Mouse (Mus musculus): ENCODE measurements around the gene Gprin2.
A peak's percentile ranks its signal among the peaks of the same experiment; 100 is the strongest.

The Gprin2 gene

DNA sequence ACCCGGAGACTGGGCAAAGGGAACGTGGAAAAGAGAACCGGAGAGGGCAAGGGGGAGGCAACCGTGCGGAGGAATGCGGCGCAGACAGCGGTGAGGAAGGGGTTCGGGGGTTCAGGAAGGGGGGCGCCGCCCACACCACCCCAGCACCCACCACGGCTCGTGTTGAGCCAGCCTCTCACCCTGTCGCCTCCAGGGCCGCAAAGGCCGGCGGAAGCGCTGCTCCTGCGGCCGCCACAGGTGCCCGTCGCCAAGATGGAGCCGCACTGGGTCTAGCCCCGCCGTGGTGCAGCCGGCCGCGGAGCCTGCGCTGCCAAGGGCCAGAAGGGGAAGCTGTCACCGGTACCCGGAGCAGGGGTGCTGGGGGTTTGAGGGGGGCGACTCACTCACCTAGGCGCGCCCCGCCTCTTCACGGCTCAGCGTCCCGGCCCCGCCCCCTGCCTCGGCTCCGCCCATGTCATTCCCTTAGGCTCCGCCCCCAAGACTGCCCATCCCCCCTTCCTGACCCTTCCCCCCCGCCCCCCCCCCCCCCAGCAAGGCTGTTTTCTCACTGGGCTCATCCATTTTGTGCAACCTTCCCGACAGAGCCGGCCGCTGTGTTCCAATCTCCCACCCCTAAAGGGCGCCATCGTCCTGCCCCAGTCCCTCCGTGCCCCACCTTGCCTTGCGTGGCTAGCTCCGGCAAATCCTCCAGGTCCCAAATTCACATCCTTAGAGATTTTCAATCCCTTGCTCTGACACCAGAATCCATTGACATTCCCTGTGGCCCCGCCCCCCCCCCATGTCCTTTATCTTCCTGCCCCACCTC lies at the start of gene Gprin2:
TSS of gene Gprin2 (minus strand) at position 423 of the 805 bp plus-strand sequence.
- DNase-seq (ENCODE audit: low spot score), result no peak

GRCm38 (mm10) chr14:34240676-34241075 lies 39.2 kb upstream of the Gprin2 start:
- no peak for DNase-seq (ENCODE audit: low spot score)

- DNase-seq (ENCODE audit: low spot score), result no peak
Measured at GRCm38 (mm10) chr14:34240263-34240662, 38.8 kb upstream of the Gprin2 start.

DNA sequence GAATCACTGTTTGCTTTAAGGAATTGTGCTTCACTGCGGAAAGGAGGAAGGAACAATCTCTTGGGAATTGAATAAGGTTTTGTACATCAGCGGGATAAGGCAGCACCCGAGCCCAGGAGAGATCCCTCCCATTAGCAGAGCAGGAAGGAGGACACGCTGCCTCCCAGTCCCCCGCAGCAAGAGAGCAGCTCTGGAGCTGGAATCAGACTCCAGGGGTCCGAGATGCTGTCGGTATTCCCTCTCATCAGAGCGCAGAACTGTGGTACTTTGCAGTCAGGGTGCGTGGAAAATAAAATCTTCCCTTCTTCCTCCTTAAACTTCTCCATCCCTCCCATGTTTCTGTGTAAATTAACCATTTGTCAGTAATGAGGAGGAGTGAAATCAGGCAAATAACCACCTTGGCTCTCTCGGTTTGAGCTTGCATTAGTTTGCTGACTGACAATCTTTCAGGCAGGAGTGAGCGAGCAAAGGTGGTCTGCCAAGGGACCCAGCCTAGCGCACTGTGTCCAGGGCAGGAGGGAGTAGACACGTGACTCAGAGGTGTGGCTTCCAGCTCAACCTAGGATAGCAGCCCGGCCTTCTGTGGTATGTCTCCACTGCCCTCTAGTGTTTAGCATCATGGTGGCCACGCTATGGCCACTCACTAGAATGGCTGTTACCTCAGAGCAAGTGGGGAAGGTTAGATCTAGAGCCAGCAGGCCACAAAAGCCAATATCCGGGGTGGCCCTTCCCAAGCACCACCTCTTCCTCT lies 33.4 kb upstream of the Gprin2 start:
- DNase-seq (ENCODE audit: low spot score), result peak; percentile 39

GRCm38 (mm10) chr14:34233846-34234245 lies 32.4 kb upstream of the Gprin2 start:
- no peak for DNase-seq (ENCODE audit: low spot score)

DNA sequence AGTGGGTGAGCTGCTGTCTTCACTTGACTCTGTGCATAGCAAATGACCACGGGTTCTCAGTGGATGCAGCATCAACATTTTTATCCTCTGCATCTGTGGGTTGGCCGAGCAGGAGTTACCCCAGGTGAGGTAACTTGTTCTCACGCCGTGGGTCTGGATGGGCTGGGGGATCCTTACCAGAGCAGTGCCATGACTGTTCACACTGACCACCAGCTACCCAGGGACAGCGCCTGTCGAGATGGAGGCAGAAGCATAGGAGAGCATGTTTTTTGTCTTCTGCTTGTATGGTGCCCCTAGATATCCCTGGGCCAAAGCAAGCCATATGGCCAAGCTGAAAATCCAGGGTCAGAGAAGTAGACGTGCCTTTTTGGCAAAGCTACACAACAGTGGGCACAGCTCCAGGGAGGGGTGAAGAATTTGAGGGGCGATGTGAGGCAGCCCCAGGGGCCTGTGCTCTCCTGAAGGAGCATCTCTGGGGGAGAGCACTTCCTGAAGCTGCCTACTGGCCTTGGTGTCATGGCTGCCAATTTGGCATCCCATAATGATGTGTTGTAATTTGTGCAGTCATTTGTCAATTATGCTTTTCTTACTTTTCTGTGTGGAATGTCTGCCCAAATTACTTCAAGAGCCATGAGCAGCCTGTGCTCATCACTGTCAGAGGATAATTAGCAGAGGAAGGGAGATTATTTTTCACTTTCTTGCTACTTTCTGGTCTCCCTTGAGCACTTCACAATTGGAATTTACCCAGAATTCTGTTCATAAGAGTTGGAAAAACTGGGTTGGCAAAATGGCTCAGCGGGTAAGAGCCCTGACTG lies 31.6 kb upstream of the Gprin2 start:
- DNase-seq (ENCODE audit: low spot score), result no peak

- no peak for DNase-seq (ENCODE audit: low spot score)
Measured at GRCm38 (mm10) chr14:34232340-34232739, 30.9 kb upstream of the Gprin2 start.

DNA sequence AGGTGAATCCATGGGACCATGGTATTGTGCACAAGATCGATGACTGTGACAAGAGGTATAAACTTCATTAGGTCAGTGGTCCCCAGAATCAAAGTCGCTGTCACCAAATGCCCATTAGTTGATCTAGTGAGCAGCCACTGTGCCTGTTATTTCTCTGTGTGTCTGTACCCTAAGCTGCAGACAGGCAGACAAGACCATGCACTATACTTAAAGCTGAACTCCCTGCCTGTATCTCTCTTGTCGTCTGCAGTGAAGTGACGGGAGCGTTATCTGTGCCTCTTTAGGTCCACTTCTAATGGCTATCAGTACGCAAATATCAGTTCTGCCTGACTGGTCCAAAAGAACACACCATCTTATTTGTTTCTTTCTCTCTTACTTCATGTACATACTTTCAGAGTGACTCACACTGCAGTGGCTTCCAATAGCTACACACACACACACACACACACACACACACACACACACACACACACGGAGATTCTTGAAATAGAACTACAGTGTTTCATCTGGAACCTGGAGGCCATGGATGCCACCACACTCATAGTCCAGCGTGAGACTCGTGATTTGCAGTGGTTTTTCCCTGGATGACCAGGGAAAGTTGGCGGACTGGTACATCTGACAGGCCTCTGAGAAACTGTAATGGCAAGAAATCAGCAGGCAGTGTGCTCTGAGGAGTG lies 27.5 kb upstream of the Gprin2 start:
- no peak for DNase-seq (ENCODE audit: low spot score)

DNA sequence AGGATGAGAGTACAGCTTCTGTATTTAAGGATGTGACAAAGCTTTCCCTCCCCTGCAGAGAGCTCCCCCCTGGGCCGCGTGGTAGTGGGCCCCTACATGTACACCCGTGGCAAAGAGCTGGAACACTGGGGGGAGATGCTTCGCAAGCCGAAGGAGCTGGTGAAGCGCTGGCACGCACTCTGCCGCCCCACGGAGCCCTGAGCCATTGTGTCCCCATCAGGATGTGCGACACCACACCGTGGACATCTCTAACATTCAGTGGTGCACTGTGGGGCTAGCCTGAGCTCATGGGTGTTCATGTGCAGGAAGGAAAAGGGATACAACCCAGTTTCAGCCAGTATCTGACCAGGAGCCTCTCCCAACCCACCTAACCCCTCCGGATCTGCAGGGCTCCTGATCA lies 26.5 kb upstream of the Gprin2 start:
- DNase-seq (ENCODE audit: low spot score), result no peak

DNA sequence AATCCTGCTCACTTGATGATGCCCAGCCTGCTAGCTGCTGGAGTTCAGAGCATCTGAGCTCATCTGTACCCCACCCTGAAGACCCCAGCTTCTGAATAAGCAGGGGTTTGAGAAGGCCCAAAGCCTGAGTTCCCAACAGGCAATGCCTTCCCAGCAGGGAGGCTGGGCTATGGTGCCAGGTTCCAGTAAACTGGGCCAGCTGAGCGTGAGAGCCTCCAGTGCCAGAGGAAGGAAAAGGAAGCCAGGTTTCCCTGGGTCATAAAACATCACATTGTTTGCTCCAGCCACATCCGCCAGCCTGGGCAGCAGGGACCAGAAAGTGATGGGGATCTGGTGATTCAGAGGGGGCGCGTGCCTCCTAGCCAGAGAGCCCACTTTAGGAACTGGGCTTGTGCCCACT lies 25.1 kb upstream of the Gprin2 start:
- DNase-seq (ENCODE audit: low spot score), result no peak

- DNase-seq (ENCODE audit: low spot score), result no peak
Measured at GRCm38 (mm10) chr14:34225986-34226385, 24.5 kb upstream of the Gprin2 start.

- no peak for DNase-seq (ENCODE audit: low spot score)
Measured at GRCm38 (mm10) chr14:34223362-34223898, 22.0 kb upstream of the Gprin2 start.

- DNase-seq (ENCODE audit: low spot score), result no peak
Measured at GRCm38 (mm10) chr14:34221416-34222077, 20.1 kb upstream of the Gprin2 start.

- DNase-seq (ENCODE audit: low spot score), result no peak
Measured at GRCm38 (mm10) chr14:34220426-34220825, 19.0 kb upstream of the Gprin2 start.

DNA sequence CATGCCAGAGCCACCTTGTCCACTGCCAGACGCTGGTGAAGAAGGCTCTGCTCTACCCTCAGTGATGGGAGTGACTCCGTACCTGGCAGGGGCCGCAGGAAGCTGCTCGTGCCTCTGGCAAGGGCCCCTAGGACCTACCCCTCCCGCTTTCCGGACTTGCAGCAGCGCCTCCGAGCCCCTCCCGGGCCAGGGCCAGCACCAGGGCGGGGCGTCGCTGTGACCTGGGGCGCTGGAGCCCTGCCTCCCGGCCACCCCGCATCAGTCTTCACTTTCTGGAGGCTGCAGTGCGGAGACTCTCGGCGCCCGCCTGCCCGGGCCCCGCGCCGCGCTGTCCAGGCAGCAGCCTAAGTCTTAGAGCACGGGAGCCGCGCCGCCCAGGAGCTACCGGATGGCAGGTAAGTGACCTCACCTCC lies 18.3 kb upstream of the Gprin2 start:
- DNase-seq (ENCODE audit: low spot score), result no peak

GRCm38 (mm10) chr14:34219295-34219694 lies 17.8 kb upstream of the Gprin2 start, which contains the start of gene Syt15:
TSS of gene Syt15 (plus strand) at chr14:34219595.
- no peak for DNase-seq (ENCODE audit: low spot score)

GRCm38 (mm10) chr14:34215451-34216127 lies 14.1 kb upstream of the Gprin2 start:
- DNase-seq (ENCODE audit: low spot score), result no peak

DNA sequence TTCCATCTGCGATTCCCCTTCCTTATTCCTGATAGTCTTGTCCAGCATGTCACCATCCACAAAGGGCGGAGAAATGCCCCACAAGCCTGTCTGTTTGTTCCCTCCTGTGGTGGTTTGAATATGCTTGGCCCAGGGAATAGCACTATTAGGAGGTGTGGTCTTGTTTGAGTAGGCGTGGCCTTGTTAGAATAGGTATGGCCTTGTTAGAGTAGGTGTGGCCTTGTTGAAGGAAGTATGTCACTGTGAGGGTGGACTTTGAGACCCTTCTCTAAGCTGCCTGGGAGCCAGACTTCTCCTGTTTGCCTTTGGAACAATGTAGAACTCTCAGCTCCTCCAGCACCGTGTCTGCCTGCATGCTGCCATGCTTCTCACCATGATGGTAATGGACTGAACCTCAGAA lies 8.5 kb upstream of the Gprin2 start:
- DNase-seq (ENCODE audit: low spot score), result no peak

DNA sequence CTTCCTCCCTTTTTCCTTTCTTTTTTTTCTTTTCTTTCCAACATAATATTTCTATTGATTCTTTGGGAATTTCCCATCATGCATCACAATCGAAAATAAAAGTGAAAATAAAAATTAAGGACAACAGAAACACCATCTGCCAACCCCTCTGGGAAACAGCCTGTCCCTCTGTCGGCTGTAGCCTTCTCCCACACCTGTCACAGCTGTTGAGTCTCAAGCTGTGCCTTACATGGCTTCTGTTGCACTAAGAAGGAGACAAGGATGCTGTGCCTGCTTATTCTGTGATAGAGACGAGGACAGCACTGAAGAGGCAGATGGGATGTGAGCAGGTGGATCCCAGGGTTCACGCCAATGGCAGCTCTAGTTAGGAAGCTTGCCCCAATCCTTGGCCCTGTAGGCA lies 7.6 kb upstream of the Gprin2 start:
- DNase-seq (ENCODE audit: low spot score), result no peak

DNA sequence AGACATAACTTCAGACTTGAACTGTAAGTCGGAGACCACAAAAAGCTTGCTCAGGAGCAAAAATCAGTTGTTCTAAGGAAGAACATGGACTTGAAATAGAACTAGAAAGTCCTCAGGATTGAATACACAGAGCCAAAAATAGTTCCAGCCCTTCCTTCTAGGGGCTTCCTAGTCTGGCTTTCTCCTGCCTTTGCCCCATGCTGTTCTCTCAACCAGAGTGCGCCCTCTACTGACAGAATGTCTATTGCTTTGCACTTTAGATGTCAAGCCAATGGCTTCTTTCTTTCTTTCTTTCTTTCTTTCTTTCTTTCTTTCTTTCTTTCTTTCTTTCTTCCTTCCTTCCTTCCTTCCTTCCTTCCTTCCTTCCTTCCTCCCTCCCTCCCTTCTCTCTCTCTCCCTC lies 7.2 kb upstream of the Gprin2 start:
- DNase-seq (ENCODE audit: low spot score), result peak; percentile 44

Measured in ovary, postnatal 14 days (tissue).